Mouse (Mus musculus): ENCODE results near the gene Tagln2. TPM values are rescaled to one million over a fixed set of nuclear protein-coding genes. Genes with fewer than 3 reads are reported as not detected.

Gene Tagln2
- polyA plus RNA-seq, 1 experiment, result 393 TPM

GRCm38 (mm10) chr1:172486236-172486635 lies 13.6 kb upstream of the Tagln2 start:
- Histone ChIP-seq H3ac (ENCODE audit: control insufficient read depth, insufficient read length) (no peak overlapping the region), H3K4me3 (no peak overlapping the region), H3K27me3 (ENCODE audit: control insufficient read depth, insufficient read depth, insufficient read length) (no peaks in the 10 kb centered on the region), H3K79me2 (ENCODE audit: control insufficient read depth, insufficient read depth) (no peaks in the 10 kb centered on the region), H3K4me2 (ENCODE audit: low read depth) (no peak overlapping the region), H3K36me3 (ENCODE audit: control insufficient read depth, insufficient read depth) (no peaks in the 10 kb centered on the region)
- TF ChIP-seq MAX (IDR thresholded peaks at IDR 0.05; ENCODE audit: low read depth) (no peak), CEBPB (IDR thresholded peaks at IDR 0.05; ENCODE audit: insufficient read depth, poor library complexity, severe bottlenecking) (no peak), MYOG (IDR thresholded peaks at IDR 0.05; ENCODE audit: control insufficient read depth in 1 of 3, insufficient read depth in 1 of 3, insufficient read length in 2 of 3, low read depth in 2 of 3) (no peak), TCF3 (IDR thresholded peaks at IDR 0.05; ENCODE audit: insufficient read length, low read depth) (no peak), SRF (IDR thresholded peaks at IDR 0.05; ENCODE audit: control insufficient read depth, insufficient read length, low read depth) (no peak), USF1 (IDR thresholded peaks at IDR 0.05; ENCODE audit: low read depth) (no peak), POLR2A (IDR thresholded peaks at IDR 0.05; ENCODE audit: insufficient read length, low read depth) (no peak), TCF12 (IDR thresholded peaks at IDR 0.05; ENCODE audit: insufficient read depth, poor library complexity, severe bottlenecking) (no peak), REST (IDR thresholded peaks at IDR 0.05; ENCODE audit: insufficient read depth, insufficient read length) (no peak), POLR2AphosphoS2 (IDR thresholded peaks at IDR 0.05; ENCODE audit: insufficient read length, low read depth) (no peak), E2F4 (IDR thresholded peaks at IDR 0.05; ENCODE audit: insufficient read depth) (no peak), MYOD1 (IDR thresholded peaks at IDR 0.05; ENCODE audit: control insufficient read depth in 1 of 3, insufficient read length in 2 of 3, low read depth in 2 of 3) (no peak)

- TF ChIP-seq E2F4 (IDR thresholded peaks at IDR 0.05; ENCODE audit: insufficient read depth) (no peak), TCF3 (IDR thresholded peaks at IDR 0.05; ENCODE audit: insufficient read length, low read depth) (no peak), TCF12 (IDR thresholded peaks at IDR 0.05; ENCODE audit: insufficient read depth, poor library complexity, severe bottlenecking) (no peak), REST (IDR thresholded peaks at IDR 0.05; ENCODE audit: insufficient read depth, insufficient read length) (no peak), MYOD1 (IDR thresholded peaks at IDR 0.05; ENCODE audit: control insufficient read depth in 1 of 3, insufficient read length in 2 of 3, low read depth in 2 of 3) (no peak), CEBPB (IDR thresholded peaks at IDR 0.05; ENCODE audit: insufficient read depth, poor library complexity, severe bottlenecking) (no peak), USF1 (IDR thresholded peaks at IDR 0.05; ENCODE audit: low read depth) (no peak), MYOG (IDR thresholded peaks at IDR 0.05; ENCODE audit: control insufficient read depth in 1 of 3, insufficient read depth in 1 of 3, insufficient read length in 2 of 3, low read depth in 2 of 3) (no peak), SRF (IDR thresholded peaks at IDR 0.05; ENCODE audit: control insufficient read depth, insufficient read length, low read depth) (no peak), POLR2AphosphoS2 (IDR thresholded peaks at IDR 0.05; ENCODE audit: insufficient read length, low read depth) (no peak), POLR2A (IDR thresholded peaks at IDR 0.05; ENCODE audit: insufficient read length, low read depth) (no peak), MAX (IDR thresholded peaks at IDR 0.05; ENCODE audit: low read depth) (no peak)
- no peak overlapping the region for H3K4me3 ChIP-seq
- no peaks in the 10 kb centered on the region for H3K36me3 ChIP-seq (ENCODE audit: control insufficient read depth, insufficient read depth)
- H3K27me3 ChIP-seq (ENCODE audit: control insufficient read depth, insufficient read depth, insufficient read length), result no peaks in the 10 kb centered on the region
- H3K79me2 ChIP-seq (ENCODE audit: control insufficient read depth, insufficient read depth), result no peaks in the 10 kb centered on the region
- H3K4me2 ChIP-seq (ENCODE audit: low read depth), result no peak overlapping the region
- H3ac ChIP-seq (ENCODE audit: control insufficient read depth, insufficient read length), result no peak overlapping the region
Observed at GRCm38 (mm10) chr1:172486651-172487050, 13.2 kb upstream of the Tagln2 start.

- H3K4me3 ChIP-seq, result no peak overlapping the region
- H3ac ChIP-seq (ENCODE audit: control insufficient read depth, insufficient read length), result no peak overlapping the region
- no peaks in the 10 kb centered on the region for H3K79me2 ChIP-seq (ENCODE audit: control insufficient read depth, insufficient read depth)
- H3K4me2 ChIP-seq (ENCODE audit: low read depth), result no peak overlapping the region
- TF ChIP-seq USF1 (IDR thresholded peaks at IDR 0.05; ENCODE audit: low read depth) (no peak), TCF12 (IDR thresholded peaks at IDR 0.05; ENCODE audit: insufficient read depth, poor library complexity, severe bottlenecking) (no peak), MYOD1 (IDR thresholded peaks at IDR 0.05; ENCODE audit: control insufficient read depth in 1 of 3, insufficient read length in 2 of 3, low read depth in 2 of 3) (no peak), REST (IDR thresholded peaks at IDR 0.05; ENCODE audit: insufficient read depth, insufficient read length) (no peak), POLR2A (IDR thresholded peaks at IDR 0.05; ENCODE audit: insufficient read length, low read depth) (no peak), CEBPB (IDR thresholded peaks at IDR 0.05; ENCODE audit: insufficient read depth, poor library complexity, severe bottlenecking) (no peak), TCF3 (IDR thresholded peaks at IDR 0.05; ENCODE audit: insufficient read length, low read depth) (no peak), SRF (IDR thresholded peaks at IDR 0.05; ENCODE audit: control insufficient read depth, insufficient read length, low read depth) (no peak), POLR2AphosphoS2 (IDR thresholded peaks at IDR 0.05; ENCODE audit: insufficient read length, low read depth) (no peak), MAX (IDR thresholded peaks at IDR 0.05; ENCODE audit: low read depth) (no peak), MYOG (IDR thresholded peaks at IDR 0.05; ENCODE audit: control insufficient read depth in 1 of 3, insufficient read depth in 1 of 3, insufficient read length in 2 of 3, low read depth in 2 of 3) (no peak), E2F4 (IDR thresholded peaks at IDR 0.05; ENCODE audit: insufficient read depth) (no peak)
- H3K36me3 ChIP-seq (ENCODE audit: control insufficient read depth, insufficient read depth), result no peaks in the 10 kb centered on the region
- H3K27me3 ChIP-seq (ENCODE audit: control insufficient read depth, insufficient read depth, insufficient read length), result no peaks in the 10 kb centered on the region
Observed at GRCm38 (mm10) chr1:172487859-172488258, 12.0 kb upstream of the Tagln2 start.

- H3K36me3 ChIP-seq (ENCODE audit: control insufficient read depth, insufficient read depth), result no peaks in the 10 kb centered on the region
- no peaks in the 10 kb centered on the region for H3K79me2 ChIP-seq (ENCODE audit: control insufficient read depth, insufficient read depth)
- H3K27me3 ChIP-seq (ENCODE audit: control insufficient read depth, insufficient read depth, insufficient read length), result no peaks in the 10 kb centered on the region
- H3K4me2 ChIP-seq (ENCODE audit: low read depth), result no peak overlapping the region
- H3K4me3 ChIP-seq, result no peak overlapping the region
- no peak overlapping the region for H3ac ChIP-seq (ENCODE audit: control insufficient read depth, insufficient read length)
- TF ChIP-seq REST (IDR thresholded peaks at IDR 0.05; ENCODE audit: insufficient read depth, insufficient read length), result no peak
- TF ChIP-seq CEBPB (IDR thresholded peaks at IDR 0.05; ENCODE audit: insufficient read depth, poor library complexity, severe bottlenecking), result no peak
- TF ChIP-seq MAX (IDR thresholded peaks at IDR 0.05; ENCODE audit: low read depth), result no peak
- no peak for TF ChIP-seq USF1 (IDR thresholded peaks at IDR 0.05; ENCODE audit: low read depth)
- TF ChIP-seq POLR2A (IDR thresholded peaks at IDR 0.05; ENCODE audit: insufficient read length, low read depth), result no peak
- no peak for TF ChIP-seq MYOD1 (IDR thresholded peaks at IDR 0.05; ENCODE audit: control insufficient read depth in 1 of 3, insufficient read length in 2 of 3, low read depth in 2 of 3)
- no peak for TF ChIP-seq TCF12 (IDR thresholded peaks at IDR 0.05; ENCODE audit: insufficient read depth, poor library complexity, severe bottlenecking)
- no peak for TF ChIP-seq E2F4 (IDR thresholded peaks at IDR 0.05; ENCODE audit: insufficient read depth)
- TF ChIP-seq TCF3 (IDR thresholded peaks at IDR 0.05; ENCODE audit: insufficient read length, low read depth), result no peak
- no peak for TF ChIP-seq MYOG (IDR thresholded peaks at IDR 0.05; ENCODE audit: control insufficient read depth in 1 of 3, insufficient read depth in 1 of 3, insufficient read length in 2 of 3, low read depth in 2 of 3)
- TF ChIP-seq SRF (IDR thresholded peaks at IDR 0.05; ENCODE audit: control insufficient read depth, insufficient read length, low read depth), result no peak
Observed at GRCm38 (mm10) chr1:172488831-172489230, 11.0 kb upstream of the Tagln2 start.
